Mouse (Mus musculus) MEL (cell line): ENCODE results near the gene Med13l.

Experiments
- CTCF ChIP-seq, 3 experiments: IDR thresholded peaks in 2 of 3; conservative IDR thresholded peaks in 1 of 3; 2 replicates each; pipeline ENCODE4 v1.5.1; 2011 to 2012; ENCODE audit warnings: low read length in 3 of 3, low read depth in 2 of 3, mild to moderate bottlenecking in 2 of 3, improper control_type of control experiment in 1 of 3, inconsistent platforms in 1 of 3, mixed read lengths in 1 of 3, moderate library complexity in 1 of 3; ENCODE audit not compliant: control insufficient read depth in 1 of 3, insufficient read depth in 1 of 3, poor library complexity in 1 of 3, severe bottlenecking in 1 of 3
- EP300 ChIP-seq, 2 experiments: IDR thresholded peaks; 2 replicates each; pipeline ENCODE4 v1.6.1; 2011; ENCODE audit warnings: improper control_type of control experiment in 2 of 2, low read length in 2 of 2, low read depth in 1 of 2, mild to moderate bottlenecking in 1 of 2
- GATA1 ChIP-seq: IDR thresholded peaks from 2 replicates; pipeline ENCODE4 v1.6.1; 2011; ENCODE audit warnings: low read depth, low read length, improper control_type of control experiment
- MAX ChIP-seq: IDR thresholded peaks from 2 replicates; pipeline ENCODE4 v1.6.1; 2011; ENCODE audit warnings: low read length, improper control_type of control experiment
- MYC ChIP-seq: IDR thresholded peaks from 2 replicates; pipeline ENCODE4 v1.6.1; 2011; ENCODE audit warnings: low read depth, mild to moderate bottlenecking, low read length, improper control_type of control experiment, moderate library complexity
- POLR2A ChIP-seq, 2 experiments: IDR thresholded peaks; 2 replicates each; pipeline ENCODE4 v1.6.1; 2011 to 2012; ENCODE audit warnings: low read length in 2 of 2, mild to moderate bottlenecking in 2 of 2, control low read depth in 1 of 2, improper control_type of control experiment in 1 of 2, low read depth in 1 of 2, moderate library complexity in 1 of 2; ENCODE audit not compliant: control insufficient read depth in 1 of 2, insufficient read depth in 1 of 2, poor library complexity in 1 of 2
- RCOR1 ChIP-seq: IDR thresholded peaks from 2 replicates; pipeline ENCODE4 v1.6.1; 2012; ENCODE audit warnings: low read depth, mild to moderate bottlenecking, inconsistent platforms, low read length, improper control_type of control experiment
- TBP ChIP-seq: IDR thresholded peaks from 2 replicates; pipeline ENCODE4 v1.8.0; 2011; ENCODE audit warnings: low read depth, low read length, improper control_type of control experiment
- TCF12 ChIP-seq: IDR thresholded peaks from 2 replicates; pipeline ENCODE4 v1.6.1; 2014; ENCODE audit warnings: low read depth, mild to moderate bottlenecking, inconsistent platforms, low read length, improper control_type of control experiment, moderate library complexity
- USF2 ChIP-seq, 2 experiments: IDR thresholded peaks; 2 replicates each; pipeline ENCODE4 v1.6.1; 2011 to 2012; ENCODE audit warnings: improper control_type of control experiment in 2 of 2, low read length in 2 of 2, borderline replicate concordance in 1 of 2, inconsistent platforms in 1 of 2, low read depth in 1 of 2, mild to moderate bottlenecking in 1 of 2; ENCODE audit not compliant: insufficient read depth in 1 of 2
- ZC3H11A ChIP-seq: IDR thresholded peaks from 2 replicates; pipeline ENCODE4 v1.6.1; 2012; ENCODE audit warnings: low read depth, mild to moderate bottlenecking, inconsistent platforms, low read length, improper control_type of control experiment
- ZMIZ1 ChIP-seq: IDR thresholded peaks from 2 replicates; pipeline ENCODE4 v1.6.1; 2012; ENCODE audit warnings: low read depth, mild to moderate bottlenecking, inconsistent platforms, low read length, improper control_type of control experiment, moderate library complexity

- TF ChIP-seq MAX = no peak
- TF ChIP-seq EP300 (IDR thresholded peaks at IDR 0.05; ENCODE audit: low read depth in 1 of 2, low read length in 2 of 2) = no peak
- no peak for TF ChIP-seq GATA1
- no peak for TF ChIP-seq USF2 (IDR thresholded peaks at IDR 0.05; ENCODE audit: borderline replicate concordance in 1 of 2, insufficient read depth in 1 of 2, low read depth in 1 of 2, low read length in 2 of 2)
- no peak for TF ChIP-seq CTCF (IDR thresholded peaks at IDR 0.05 in 2 of 3, conservative IDR thresholded peaks at IDR 0.05 in 1 of 3; ENCODE audit: control insufficient read depth in 1 of 3, insufficient read depth in 1 of 3, low read depth in 2 of 3, low read length in 3 of 3, poor library complexity in 1 of 3, severe bottlenecking in 1 of 3)
- no peak for TF ChIP-seq TBP
- TF ChIP-seq TCF12 = no peak
- TF ChIP-seq POLR2A (IDR thresholded peaks at IDR 0.05; ENCODE audit: control insufficient read depth in 1 of 2, insufficient read depth in 1 of 2, low read depth in 1 of 2, low read length in 2 of 2, poor library complexity in 1 of 2) = no peak
- no peak for TF ChIP-seq ZMIZ1
- no peak for TF ChIP-seq RCOR1
- no peak for TF ChIP-seq ZC3H11A
- TF ChIP-seq MYC = no peak
Measured at GRCm38 (mm10) chr5:118520457-118520856, 40.0 kb upstream of the Med13l start.
